Mouse (Mus musculus) liver, embryonic 14.5 days (tissue): ENCODE measurements at regions not wholly inside any gene's neighbourhood (a gene's known extent, or its start where the extent isn't known, plus 50 kb on each side); places are given as distances from the start of the nearest gene placed in this dataset.

ENCODE experiments used
- CTCF ChIP-seq: IDR thresholded peaks from 2 replicates; pipeline ENCODE4 v1.5.1; 2016; ENCODE audit warnings: antibody characterized with exemption, low read depth, control low read depth
- EP300 ChIP-seq: IDR thresholded peaks from 2 replicates; pipeline ENCODE4 v1.6.1; 2016; ENCODE audit warnings: antibody characterized with exemption, low read depth

DNA sequence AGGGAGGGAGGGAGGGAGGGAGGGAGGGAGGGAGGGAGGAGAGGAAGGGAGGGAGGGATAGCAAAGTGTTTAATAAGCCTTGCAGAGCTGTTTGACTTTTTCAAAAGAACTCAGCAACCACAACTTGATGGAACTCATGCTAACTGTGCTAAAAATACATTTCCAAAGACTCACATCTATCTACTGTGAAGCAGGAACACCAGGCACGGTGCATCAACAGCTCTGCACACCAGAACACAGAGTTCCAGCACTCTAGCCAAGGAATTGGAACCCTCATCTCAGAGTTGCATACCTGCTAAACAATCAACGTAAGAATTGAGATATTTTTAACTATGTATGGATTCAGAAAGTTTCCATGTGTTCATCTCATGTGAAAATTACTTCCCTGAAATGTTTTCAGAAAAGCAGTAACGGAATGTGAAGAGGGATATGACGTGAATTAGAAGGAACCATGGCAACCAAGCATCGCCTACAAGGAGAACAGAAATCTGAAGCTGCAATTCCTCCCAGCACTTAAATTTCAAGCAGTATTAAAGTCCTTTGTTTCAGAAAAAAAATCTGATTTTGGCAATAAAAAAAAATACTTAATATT lies 256.3 kb downstream of the Ube2cbp start:
- no peak for TF ChIP-seq CTCF
- no peak for TF ChIP-seq EP300
